Mouse (Mus musculus) layer of hippocampus, adult 9-11 months (tissue): ENCODE results near the gene Atf7ip.
A peak's percentile ranks its signal among the peaks of the same experiment; 100 is the strongest.
"Not testable (repeated sequence)": the region's sequence is repeated elsewhere in the genome, so short reads cannot be mapped to it uniquely, and the experiment has no call there.

Source experiments
- DNase-seq: peaks from one replicate; pipeline ENCODE4 v3.0.0; 2022

Atf7ip gene

GRCm38 (mm10) chr6:136505867-136506266, at the start of gene Atf7ip:
TSS of gene Atf7ip (plus strand) at chr6:136506167.
- not testable (repeated sequence) for DNase-seq

GRCm38 (mm10) chr6:136456302-136456701, 49.7 kb upstream of the Atf7ip start:
- no peak for DNase-seq

GRCm38 (mm10) chr6:136459156-136459555, 46.8 kb upstream of the Atf7ip start:
- no peak for DNase-seq

- no peak for DNase-seq
These were observed 42.5 kb upstream of the Atf7ip start for GRCm38 (mm10) chr6:136463491-136463890.

- DNase-seq, result peak; percentile 47
These were observed 41.8 kb upstream of the Atf7ip start for GRCm38 (mm10) chr6:136464121-136464621.

- DNase-seq, result no peak
These were observed 40.9 kb upstream of the Atf7ip start for GRCm38 (mm10) chr6:136465021-136465420.

- peak; percentile 71 for DNase-seq
These were observed 40.0 kb upstream of the Atf7ip start for GRCm38 (mm10) chr6:136465959-136466381.

GRCm38 (mm10) chr6:136466956-136467750, 38.8 kb upstream of the Atf7ip start:
- DNase-seq, result peak; percentile 79

- no peak for DNase-seq
These were observed 38.1 kb upstream of the Atf7ip start for GRCm38 (mm10) chr6:136467837-136468236.

- peak; percentile 96 for DNase-seq
These were observed 37.5 kb upstream of the Atf7ip start for GRCm38 (mm10) chr6:136468401-136468912.

GRCm38 (mm10) chr6:136468974-136469792, 36.8 kb upstream of the Atf7ip start:
- no peak for DNase-seq

GRCm38 (mm10) chr6:136469807-136470206, 36.2 kb upstream of the Atf7ip start:
- no peak for DNase-seq

GRCm38 (mm10) chr6:136470321-136471230, 35.4 kb upstream of the Atf7ip start:
- DNase-seq, result peak; percentile 94

- no peak for DNase-seq
These were observed 34.4 kb upstream of the Atf7ip start for GRCm38 (mm10) chr6:136471601-136472000.

- DNase-seq, result no peak
These were observed 33.2 kb upstream of the Atf7ip start for GRCm38 (mm10) chr6:136472779-136473178.

- no peak for DNase-seq
These were observed 32.4 kb upstream of the Atf7ip start for GRCm38 (mm10) chr6:136473472-136474129.

- peak; percentile 54 for DNase-seq
These were observed 30.7 kb upstream of the Atf7ip start for GRCm38 (mm10) chr6:136475171-136475860.

- DNase-seq, result no peak
These were observed 28.1 kb upstream of the Atf7ip start for GRCm38 (mm10) chr6:136477878-136478277.

GRCm38 (mm10) chr6:136483531-136483930, 22.4 kb upstream of the Atf7ip start:
- DNase-seq, result no peak

- DNase-seq, result no peak
These were observed 21.9 kb upstream of the Atf7ip start for GRCm38 (mm10) chr6:136484093-136484492.

- no peak for DNase-seq
These were observed 19.8 kb upstream of the Atf7ip start for GRCm38 (mm10) chr6:136486166-136486565.
